Mouse (Mus musculus) bone marrow macrophage, adult 2 months (primary cell): ENCODE measurements around the gene Aff1.

Experiments used
- CTCF ChIP-seq: IDR thresholded peaks from 2 replicates; pipeline ENCODE4 v1.5.1; 2012; ENCODE audit warnings: low read depth, mild to moderate bottlenecking, low read length, moderate library complexity
- POLR2A ChIP-seq: IDR thresholded peaks from 2 replicates; pipeline ENCODE4 v1.6.1; 2012; ENCODE audit warnings: mild to moderate bottlenecking, low read depth, low read length, borderline replicate concordance

- TF ChIP-seq CTCF (no peak), POLR2A (no peak)
Observed at GRCm38 (mm10) chr5:103727777-103728395, 35.7 kb downstream of the Aff1 start.
